Mouse (Mus musculus) bone marrow, adult 2 months (tissue): ENCODE results near the gene Crabp2.

ENCODE experiments used
- CTCF ChIP-seq: fragments of 200-500 bp; IDR thresholded peaks from 2 replicates; pipeline ENCODE4 v1.5.1; 2011; ENCODE audit warnings: low read length, control low read depth; ENCODE audit not compliant: control insufficient read depth, insufficient read depth
- POLR2A ChIP-seq: fragments of 200-500 bp; IDR thresholded peaks from 2 replicates; pipeline ENCODE4 v1.6.1; 2011; ENCODE audit warnings: low read depth, mild to moderate bottlenecking, control low read depth, low read length, borderline replicate concordance; ENCODE audit not compliant: control insufficient read depth

DNA sequence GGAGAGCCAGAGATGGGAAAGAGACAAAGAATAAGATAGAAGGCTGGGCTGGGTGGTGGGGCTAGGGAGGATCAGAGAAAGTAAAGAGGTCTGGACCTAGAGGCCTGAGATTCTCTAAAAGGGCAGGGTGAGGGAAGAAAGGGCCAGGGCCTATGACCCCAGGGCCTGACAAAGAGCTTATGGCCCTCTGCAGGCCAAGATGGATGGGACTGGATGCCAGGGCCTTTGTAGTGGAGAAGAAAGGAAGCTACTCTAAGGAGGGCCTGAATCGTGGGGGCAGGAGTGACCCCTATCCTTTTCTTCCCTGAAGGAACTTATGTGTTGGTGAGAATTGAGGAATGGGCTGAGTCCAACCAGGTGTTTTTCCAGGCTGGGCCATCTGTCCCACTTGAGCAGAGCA, 9.6 kb downstream of the Crabp2 start:
- no peak for TF ChIP-seq CTCF
- no peak for TF ChIP-seq POLR2A
